Mouse (Mus musculus) MN1 (cell line): ENCODE measurements around the gene Morn4.

ENCODE experiments used
- DNase-seq: peaks from one replicate; pipeline ENCODE4 v3.0.0-alpha.2; 2016; ENCODE audit warnings: low spot score

Gene Morn4

DNA sequence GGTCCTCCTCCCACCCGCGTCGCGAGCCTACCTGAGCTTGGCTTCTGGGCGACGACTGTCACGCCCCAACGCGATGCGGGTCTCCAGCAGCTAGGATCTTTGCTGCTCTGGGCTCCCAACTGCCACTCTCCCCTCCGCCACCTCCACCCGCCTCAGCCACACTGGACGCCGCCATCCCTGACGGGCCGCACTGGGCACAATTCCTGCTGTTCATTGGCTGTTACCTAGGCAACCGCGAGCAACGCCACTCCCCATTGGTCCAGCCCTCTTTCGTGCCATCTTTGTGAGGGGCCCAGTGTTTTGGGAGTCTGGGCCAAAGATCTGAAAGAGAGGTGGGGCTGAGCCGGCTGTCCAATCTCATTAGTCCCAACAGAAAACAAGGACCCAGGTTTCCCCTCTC, at the start of gene Morn4:
TSS of gene Morn4 (minus strand) at position 192 of the 400 bp plus-strand sequence.
- DNase-seq, result peak; percentile 92

GRCm38 (mm10) chr19:42135070-42135469, 48.9 kb upstream of the Morn4 start:
- DNase-seq, result no peak

DNA sequence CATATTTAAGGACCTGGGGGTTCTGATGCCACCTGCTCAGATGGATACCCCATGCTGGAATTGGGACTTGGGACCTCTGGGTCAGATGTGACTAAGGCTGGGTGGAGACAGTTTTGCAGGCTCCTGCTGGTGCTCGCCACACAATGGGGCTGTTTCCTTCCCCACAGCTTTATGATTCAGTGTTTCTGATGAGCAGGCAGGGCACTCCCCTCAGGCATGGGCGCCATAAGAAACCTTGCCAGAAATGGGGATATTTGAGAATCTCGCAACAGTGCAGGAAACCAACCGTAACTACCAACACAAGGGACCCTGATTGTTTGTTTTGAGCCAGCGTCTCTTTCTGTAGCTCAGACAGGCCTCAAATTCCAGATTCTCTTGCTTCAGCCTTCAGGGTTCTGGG, 44.9 kb upstream of the Morn4 start:
- DNase-seq, result no peak

DNA sequence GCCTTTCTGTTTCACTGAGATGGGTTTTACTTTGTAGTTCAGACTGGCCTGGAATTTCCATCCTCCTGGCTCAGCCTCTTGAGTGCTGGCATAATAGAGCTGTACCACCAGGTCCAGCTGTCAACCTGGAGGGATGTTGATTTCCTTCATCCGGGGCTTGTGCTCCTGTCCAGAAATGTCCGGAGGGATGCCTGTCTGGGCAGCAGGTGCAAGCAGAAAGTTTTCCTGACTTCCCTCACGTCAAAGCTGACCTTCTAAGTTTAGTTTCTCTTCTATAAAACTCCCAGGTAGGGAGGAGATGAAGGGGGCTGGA, 44.1 kb upstream of the Morn4 start:
- no peak for DNase-seq

DNA sequence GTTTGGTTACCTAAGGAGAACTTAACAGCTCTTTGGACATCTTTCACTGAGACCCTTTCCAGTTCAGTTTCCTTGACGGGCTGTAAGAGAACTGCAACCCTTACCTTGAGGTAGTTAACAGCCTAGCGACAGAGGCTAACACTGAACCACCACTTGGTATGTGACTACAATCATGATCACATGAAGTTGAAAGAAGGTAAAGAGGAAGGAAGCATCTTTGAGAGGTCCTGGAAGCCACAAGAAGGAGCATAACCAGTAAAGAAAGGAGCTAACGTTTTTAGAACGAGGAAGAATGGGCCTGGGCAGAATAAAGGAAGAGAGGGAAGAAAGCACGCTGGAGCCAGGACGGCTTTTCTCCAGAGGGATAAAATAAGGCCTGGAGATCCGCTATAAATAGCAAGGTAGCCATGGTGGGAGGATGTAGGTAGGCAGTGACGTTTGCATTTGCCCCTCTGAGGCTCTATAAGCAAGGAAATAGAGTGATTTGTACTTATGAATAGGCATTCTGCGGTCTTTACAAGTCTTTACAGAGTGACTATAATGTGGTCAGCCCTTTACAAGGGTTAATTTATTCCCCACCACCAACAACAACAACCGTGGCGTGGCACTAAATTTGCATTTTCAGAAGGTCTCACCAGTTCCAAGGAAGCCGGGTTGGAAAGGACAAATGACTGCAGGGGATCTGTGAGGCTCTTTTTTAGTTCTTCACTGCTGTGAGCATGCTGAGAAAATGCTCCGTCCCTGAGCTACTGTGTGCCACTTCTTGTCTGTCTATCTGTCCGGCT, 43.5 kb upstream of the Morn4 start:
- no peak for DNase-seq

- peak; percentile 94 for DNase-seq
Measured at GRCm38 (mm10) chr19:42128787-42129508, 42.8 kb upstream of the Morn4 start, which contains the start of gene Avpi1. Gene Avpi1, minus strand, starts transcription at chr19:42129059.

DNA sequence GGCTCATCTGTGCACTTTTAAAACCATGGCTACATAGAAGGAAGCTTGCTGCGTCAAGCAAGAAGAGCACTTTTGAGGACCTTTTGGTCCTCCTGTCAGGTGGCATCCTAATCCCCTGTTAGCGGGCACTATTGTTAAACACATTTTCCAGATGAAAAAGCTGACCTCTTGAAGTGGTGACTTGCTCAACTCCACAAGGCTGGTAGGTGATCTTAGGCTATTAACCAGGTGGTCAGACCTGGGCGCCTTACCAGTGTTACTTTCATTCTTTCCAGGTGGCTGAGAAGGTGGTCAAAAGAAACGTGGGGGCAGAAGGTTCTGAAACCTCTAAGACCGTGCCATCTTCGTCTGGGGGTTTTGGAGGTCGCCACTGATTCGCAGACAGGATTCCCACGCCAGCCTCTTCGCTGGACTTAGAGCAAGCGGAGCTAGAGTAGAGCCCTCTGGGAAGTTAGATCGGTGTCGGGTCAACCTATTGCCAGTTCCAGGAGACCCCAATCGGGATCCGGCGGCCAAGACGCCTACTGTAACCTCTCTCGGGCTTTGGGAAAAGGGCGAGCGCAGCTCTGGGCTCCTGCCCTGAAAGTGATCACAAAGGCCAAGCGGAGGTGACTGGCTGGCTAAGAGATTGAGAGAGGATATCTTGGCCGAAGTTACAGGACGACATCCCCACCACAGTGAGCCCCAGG, 42.0 kb upstream of the Morn4 start:
- no peak for DNase-seq

- no peak for DNase-seq
Measured at GRCm38 (mm10) chr19:42127024-42127423, 40.9 kb upstream of the Morn4 start.

- no peak for DNase-seq
Measured at GRCm38 (mm10) chr19:42126219-42126605, 40.1 kb upstream of the Morn4 start.

DNA sequence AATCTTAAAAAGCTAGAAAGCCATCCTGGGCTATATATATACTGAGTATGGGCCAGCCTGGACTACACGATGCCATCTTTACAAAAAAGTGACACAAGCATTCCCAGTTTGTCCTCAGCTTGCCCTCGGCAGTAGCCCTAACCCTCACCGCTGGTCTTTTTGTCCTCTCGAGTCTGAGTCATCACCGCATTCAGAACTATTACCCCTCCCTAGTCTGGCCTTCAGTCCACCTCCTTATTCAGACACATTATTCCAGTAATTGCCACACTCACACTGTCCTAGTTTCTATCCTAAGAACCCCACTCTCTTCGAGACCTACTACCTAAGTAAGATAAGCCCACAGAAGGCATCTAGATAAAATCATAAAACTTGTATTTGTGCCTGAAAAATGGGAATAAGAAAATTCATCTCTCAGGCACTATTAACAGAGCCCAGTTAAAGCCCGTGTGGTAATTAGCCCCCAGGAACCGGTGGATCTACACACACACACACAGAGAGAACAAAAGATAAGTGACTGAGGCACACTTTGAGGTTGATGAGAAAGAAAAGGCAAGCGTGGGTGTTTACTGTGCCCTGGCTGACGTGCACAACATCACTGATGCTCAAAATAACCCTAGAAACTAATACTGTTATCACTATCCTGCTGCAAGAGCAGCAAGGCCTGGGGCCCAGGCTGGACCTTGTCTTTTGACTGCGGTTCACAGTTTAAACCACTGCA, 39.5 kb upstream of the Morn4 start:
- no peak for DNase-seq

DNA sequence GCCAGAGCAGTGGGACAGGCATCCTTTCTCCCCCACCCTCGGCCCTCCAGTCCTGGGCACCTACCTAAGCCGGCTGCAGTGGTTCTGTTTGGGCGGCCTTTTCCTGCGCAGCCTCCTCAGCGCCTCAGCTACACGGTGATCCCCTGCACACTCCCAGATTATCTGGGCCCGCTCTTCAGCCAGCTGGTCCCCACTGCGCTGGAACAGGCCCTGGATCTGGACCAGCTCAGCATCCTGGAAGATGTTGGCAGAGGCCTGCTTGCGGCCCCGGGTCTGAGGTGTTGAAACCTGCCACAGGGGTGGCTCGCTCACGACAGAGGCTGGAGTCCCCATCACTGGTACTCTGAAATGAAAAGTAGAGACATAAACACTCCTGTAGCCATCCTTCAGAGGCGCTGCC, 38.5 kb upstream of the Morn4 start:
- no peak for DNase-seq

GRCm38 (mm10) chr19:42120451-42120850, 34.3 kb upstream of the Morn4 start:
- DNase-seq, result no peak

DNA sequence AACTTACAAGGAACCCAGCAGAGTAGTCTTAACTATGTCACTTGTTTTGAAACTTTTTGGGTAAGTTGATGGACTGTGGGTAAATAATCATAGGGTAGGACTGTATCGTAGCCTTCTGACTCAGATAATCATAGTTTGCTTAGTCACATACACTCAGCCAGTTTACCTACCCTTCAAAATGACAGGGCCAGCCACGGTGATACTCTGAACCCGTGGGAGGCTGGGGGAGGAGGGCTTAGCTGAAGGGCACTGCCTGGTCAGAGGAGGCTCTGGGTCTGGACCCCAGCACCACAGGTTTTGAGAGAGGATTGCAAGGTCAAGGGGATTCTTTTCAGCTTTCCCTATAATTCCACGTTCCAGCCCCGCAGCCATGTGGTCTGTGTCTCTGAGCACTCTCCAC, 32.4 kb upstream of the Morn4 start:
- no peak for DNase-seq

DNA sequence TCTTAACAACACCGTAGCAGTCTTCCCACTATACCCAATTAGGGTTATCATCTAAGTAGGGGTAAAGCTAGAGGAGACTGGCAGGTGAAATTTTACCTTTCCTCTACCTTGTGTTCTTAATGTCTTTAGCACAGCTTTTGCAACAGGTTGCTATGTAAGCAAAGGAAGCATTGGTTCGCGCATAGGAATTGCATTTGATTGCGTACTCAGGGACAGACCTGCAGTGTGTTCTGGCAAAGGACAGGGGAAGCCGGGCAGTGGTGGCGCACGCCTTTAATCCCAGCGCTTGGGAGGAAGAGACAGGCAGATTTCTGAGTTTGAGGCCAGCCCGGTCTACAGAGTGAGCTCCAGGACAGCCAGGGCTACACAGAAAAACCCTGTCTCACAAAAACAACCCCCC, 32.0 kb upstream of the Morn4 start:
- DNase-seq, result no peak

DNA sequence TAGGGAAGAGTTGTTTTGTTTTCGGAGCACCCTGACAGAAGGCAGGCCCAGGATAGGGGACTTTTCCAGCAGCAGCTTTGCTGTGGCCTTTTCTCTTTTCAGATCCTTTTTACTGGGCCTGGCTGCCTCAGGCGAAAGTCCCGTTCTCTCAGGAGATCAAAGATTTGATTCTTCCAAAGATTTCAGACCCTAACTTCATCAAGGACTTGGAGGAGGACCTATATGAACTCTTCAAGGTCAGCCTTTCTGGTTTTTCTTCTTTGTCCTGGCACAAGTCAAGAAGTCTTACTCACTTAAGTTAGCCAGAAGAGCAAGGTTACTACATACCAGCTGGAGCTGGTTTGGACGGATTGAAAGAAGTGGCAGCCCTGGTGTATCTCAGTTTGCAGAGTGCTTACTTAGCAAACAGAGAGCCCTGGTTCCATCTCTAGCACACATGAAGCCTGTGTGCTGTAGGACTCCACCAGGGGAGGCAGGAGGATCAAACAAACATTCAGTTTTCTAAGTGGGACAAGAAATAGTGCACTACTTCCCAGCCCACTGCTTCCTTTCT, 29.7 kb upstream of the Morn4 start:
- no peak for DNase-seq

- no peak for DNase-seq
Measured at GRCm38 (mm10) chr19:42104681-42105080, 18.5 kb upstream of the Morn4 start.

DNA sequence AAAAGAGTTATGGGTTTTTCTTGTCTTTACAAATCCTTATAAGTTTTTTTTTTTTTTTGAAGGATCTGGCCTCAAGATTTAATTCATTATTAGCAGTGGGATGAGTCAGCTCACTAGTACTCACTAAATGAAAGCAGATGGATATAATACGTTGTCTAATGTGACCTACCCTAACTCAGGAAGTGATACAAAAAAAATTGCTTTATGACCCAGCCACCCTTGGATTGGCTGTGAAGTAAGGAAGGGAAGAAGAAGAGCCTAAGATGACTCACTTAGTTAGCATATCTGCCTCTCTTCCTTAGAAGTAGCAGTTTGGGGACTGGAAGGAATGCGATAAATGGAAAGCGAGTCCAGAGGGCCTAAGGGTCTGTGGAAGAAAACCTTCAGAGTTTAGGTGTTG, 13.2 kb upstream of the Morn4 start:
- DNase-seq, result no peak

DNA sequence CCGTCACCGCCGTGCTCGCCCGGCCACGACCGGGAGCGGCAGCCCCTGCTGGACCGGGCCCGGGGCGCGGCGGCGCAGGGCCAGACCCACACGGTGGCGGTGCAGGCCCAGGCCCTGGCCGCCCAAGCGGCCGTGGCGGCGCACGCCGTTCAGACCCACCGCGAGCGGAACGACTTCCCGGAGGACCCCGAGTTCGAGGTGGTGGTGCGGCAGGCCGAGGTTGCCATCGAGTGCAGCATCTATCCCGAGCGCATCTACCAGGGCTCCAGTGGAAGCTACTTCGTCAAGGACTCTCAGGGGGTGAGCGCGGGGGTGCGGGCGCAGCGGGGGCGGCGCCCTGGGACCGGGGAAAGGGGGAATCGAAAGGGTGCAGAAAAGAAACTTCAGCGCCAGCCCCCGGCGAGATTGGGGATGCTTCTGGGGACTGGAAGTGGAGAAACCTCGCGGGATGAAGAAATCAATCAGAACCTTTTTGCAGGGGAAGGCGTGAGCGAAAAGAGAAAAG, 4.5 kb upstream of the Morn4 start:
- DNase-seq, result peak; percentile 69

- DNase-seq, result peak; percentile 98
Measured at GRCm38 (mm10) chr19:42089748-42090595, 3.8 kb upstream of the Morn4 start, which contains the start of gene Pi4k2a. Gene Pi4k2a, plus strand, starts transcription at chr19:42090470.

- DNase-seq, result peak; percentile 83
Measured at GRCm38 (mm10) chr19:42089103-42089747, 3.1 kb upstream of the Morn4 start.
